ENCODE assay signal across 8 mouse cellular contexts in the genomic region with DNA sequence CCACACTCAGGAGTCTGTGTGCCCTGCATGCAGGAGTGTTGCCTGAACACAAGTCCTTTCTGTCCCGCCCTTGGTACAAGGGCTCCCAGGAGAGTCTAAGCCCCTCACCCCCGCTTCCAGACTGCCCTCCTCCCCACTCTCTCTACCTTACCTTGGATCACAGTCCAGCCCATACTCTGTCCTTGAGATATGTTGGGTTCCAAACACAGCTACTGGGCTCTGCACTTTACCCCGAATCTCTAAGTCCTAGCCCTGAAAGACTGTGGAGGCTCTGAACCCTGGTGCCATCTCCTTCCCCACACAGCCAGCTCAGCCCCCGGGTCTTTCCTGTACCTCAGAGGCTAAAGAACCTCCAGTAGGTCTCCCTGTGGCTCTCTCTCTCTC.
A peak's percentile ranks its signal among the peaks of the same experiment; 100 is the strongest.
DNase-seq lines count a peak whose midpoint lies in the region; ATAC-seq and TF ChIP-seq lines count a peak whose summit lies in the region.

No protein-coding gene starts in this region.

- peaks cover 9% of the 10 kb centered on the region; the same call in 1 of the 2 replicates for H3K4me1 ChIP-seq in kidney, adult 2 months (ENCODE audit: control insufficient read depth, insufficient read depth, low read length)
- H3K4me1 ChIP-seq in ES-E14 (ENCODE audit: control insufficient read depth in 2 of 2, insufficient read depth in 2 of 2, low read length in 2 of 2, poor library complexity in 1 of 2), result peaks cover 10% of the 10 kb centered on the region in 2 experiments
- H3K4me1 ChIP-seq in hindbrain, embryonic 11.5 days (replicated peaks; ENCODE audit: control insufficient read depth, insufficient read depth, low read length), result peaks cover 6% of the 10 kb centered on the region; the same call in 1 of the 2 replicates
- H3K4me1 ChIP-seq in midbrain, embryonic 13.5 days (replicated peaks), result peaks cover 51% of the 10 kb centered on the region

- WGBS in kidney, adult 2 months, result 53% methylated on average over 4 of the region's 4 CpGs
- WGBS in hindbrain, embryonic 11.5 days, result 11% methylated on average over 4 of the region's 4 CpGs
- WGBS in midbrain, embryonic 13.5 days, result 16% methylated on average over 4 of the region's 4 CpGs

- H3K9me3 ChIP-seq in ES-E14 (ENCODE audit: control insufficient read depth, insufficient read depth, low read depth, low read length), result no peaks in the 10 kb centered on the region
- H3K9me3 ChIP-seq in hindbrain, embryonic 11.5 days (ENCODE audit: control insufficient read depth, low read length), result no peaks in the 10 kb centered on the region
- H3K9me3 ChIP-seq in midbrain, embryonic 13.5 days, result no peaks in the 10 kb centered on the region

- no peaks in the 10 kb centered on the region for H3K36me3 ChIP-seq in kidney, adult 2 months (ENCODE audit: control insufficient read depth, insufficient read depth, low read length)
- H3K36me3 ChIP-seq in ES-E14 (ENCODE audit: control insufficient read depth, insufficient read depth, low read length, poor library complexity, severe bottlenecking), result peaks cover 4% of the 10 kb centered on the region; the same call in 1 of the 2 replicates
- H3K36me3 ChIP-seq in hindbrain, embryonic 11.5 days (ENCODE audit: control insufficient read depth, insufficient read depth, low read length), result no peaks in the 10 kb centered on the region
- H3K36me3 ChIP-seq in midbrain, embryonic 13.5 days, result no peaks in the 10 kb centered on the region

- peak overlapping the region; percentile 12 for H3K27ac ChIP-seq in kidney, adult 2 months (ENCODE audit: insufficient read depth, low read depth, low read length)
- peak overlapping the region; percentile 96 for H3K27ac ChIP-seq in ES-E14 (ENCODE audit: insufficient read depth, low read depth, low read length, poor library complexity, severe bottlenecking)
- peak overlapping the region; percentile 75 for H3K27ac ChIP-seq in hindbrain, embryonic 11.5 days (ENCODE audit: low read depth, low read length)
- peak overlapping the region; percentile 70 for H3K27ac ChIP-seq in midbrain, embryonic 13.5 days

- H3K4me3 ChIP-seq in kidney, adult 2 months (ENCODE audit: insufficient read depth, low read depth, low read length), result peak overlapping the region; percentile 34
- peak overlapping the region; percentile 73 to 91 for H3K4me3 ChIP-seq in ES-E14 (ENCODE audit: insufficient read depth in 1 of 2, low read depth in 1 of 2, low read length in 2 of 2, poor library complexity in 1 of 2, severe bottlenecking in 1 of 2)
- H3K4me3 ChIP-seq in hindbrain, embryonic 11.5 days (ENCODE audit: low read depth, low read length), result peak overlapping the region; percentile 17; the same call in 1 of the 2 replicates
- H3K4me3 ChIP-seq in midbrain, embryonic 13.5 days (replicated peaks), result peak overlapping the region; percentile 20

- no peaks in the 10 kb centered on the region for H3K27me3 ChIP-seq in kidney, adult 2 months (replicated peaks; ENCODE audit: control insufficient read depth, insufficient read depth, low read length)
- H3K27me3 ChIP-seq in hindbrain, embryonic 11.5 days (ENCODE audit: control insufficient read depth, insufficient read depth, low read length), result no peaks in the 10 kb centered on the region
- no peaks in the 10 kb centered on the region for H3K27me3 ChIP-seq in midbrain, embryonic 13.5 days

- no peak for DNase-seq in kidney, adult 2 months
- no peak for DNase-seq in kidney, postnatal 25 days
- DNase-seq in ES-E14 (ENCODE audit: low read depth, low spot score), result no peak
- DNase-seq in hindbrain, embryonic 11.5 days (ENCODE audit: low spot score), result no peak
- no peak for DNase-seq in left cerebral cortex, postnatal 4 days
- no peak for DNase-seq in urinary bladder, postnatal 4 days (ENCODE audit: low spot score in 2 of 2)
- no peak for DNase-seq in left cerebral cortex, postnatal 10 days (ENCODE audit: extremely low spot score in 1 of 2, low spot score in 2 of 2)

- H3K9ac ChIP-seq in ES-E14 (ENCODE audit: insufficient read depth, low read depth, low read length, poor library complexity, severe bottlenecking), result peak overlapping the region; percentile 69
- H3K9ac ChIP-seq in hindbrain, embryonic 11.5 days (ENCODE audit: low read depth, low read length), result peak overlapping the region; percentile 17; the same call in 1 of the 2 replicates
- H3K9ac ChIP-seq in midbrain, embryonic 13.5 days (replicated peaks), result 0 out of 2 replicates have a peak overlapping the region, but pooled peaks have one; percentile 24

- no peak for ATAC-seq in hindbrain, embryonic 11.5 days (ENCODE audit: low FRiP score)
- no peak for ATAC-seq in midbrain, embryonic 13.5 days

- intact Hi-C loops in left cerebral cortex, postnatal 4 days (cut with DNase I), result loop anchor here (5.0 kb wide), 1 partner anchor 74 kb away; no protein-coding TSS in a partner anchor
- intact Hi-C loops in left cerebral cortex, postnatal 10 days (cut with DNase I), result loop anchor here (5.0 kb wide), 2 partner anchors 79 to 211 kb away; a partner anchor contains a TSS

- TF ChIP-seq CTCF in kidney, adult 2 months (conservative IDR thresholded peaks at IDR 0.05; ENCODE audit: insufficient read depth, insufficient read length, low read depth, low read length), result no peak

- in situ Hi-C loops in ES-E14 (cut with MboI; ENCODE audit: low sequenced_read_pairs in 2 of 2, unreplicated experiment in 2 of 2), result no loop called here

- no peak for TF ChIP-seq POLR2A in kidney, adult 2 months (IDR thresholded peaks at IDR 0.05; ENCODE audit: low read depth, low read length)

- H3K4me2 ChIP-seq in hindbrain, embryonic 11.5 days (replicated peaks; ENCODE audit: low read depth, low read length), result peak overlapping the region; percentile 34; the same call in 1 of the 2 replicates
- peak overlapping the region; percentile 31 for H3K4me2 ChIP-seq in midbrain, embryonic 13.5 days (replicated peaks)

TF ChIP-seq in ES-E14, 5 proteins besides CTCF, POLR2A, EP300 and RAD21:
- TF ChIP-seq HCFC1 (IDR thresholded peaks at IDR 0.05; ENCODE audit: borderline replicate concordance, insufficient read depth, low read length) (0 out of 2 replicates have a peak, but pooled peaks have one; percentile 41), ZC3H11A (IDR thresholded peaks at IDR 0.05; ENCODE audit: borderline replicate concordance, low read depth, low read length) (no peak), CHD2 (IDR thresholded peaks at IDR 0.05; ENCODE audit: low read depth, low read length) (no peak), MAFK (IDR thresholded peaks at IDR 0.05; ENCODE audit: insufficient read depth, low read depth, low read length) (no peak), ZNF384 (IDR thresholded peaks at IDR 0.05; ENCODE audit: low read depth, low read length) (no peak)

Comparison
In these comparisons a context has a peak if more than half of its experiments do, and no peak if none do; other contexts are left out.
1. H3K27ac ChIP-seq: peak in every context shown above with its lines; median percentile 96 in ES-E14; 75 in hindbrain, embryonic 11.5 days; 70 in midbrain, embryonic 13.5 days; 12 in kidney, adult 2 months.
2. H3K4me3 ChIP-seq: peak in every context shown above with its lines; median percentile 82 in ES-E14; 34 in kidney, adult 2 months; 20 in midbrain, embryonic 13.5 days; 17 in hindbrain, embryonic 11.5 days.
3. H3K9ac ChIP-seq: peak in every context shown above with its lines; median percentile 69 in ES-E14; 24 in midbrain, embryonic 13.5 days; 17 in hindbrain, embryonic 11.5 days.